Mouse (Mus musculus): Measurements from ENCODE around the gene Asb6. TPM values are rescaled to one million over a fixed set of nuclear protein-coding genes. Genes with fewer than 3 reads are reported as not detected.
A peak's percentile ranks its signal among the peaks of the same experiment; 100 is the strongest.

Gene Asb6
- polyA plus RNA-seq (2016; fragmentation: Nextera tagmentation; extraction: Ambion mirVana) = 36.4 and 39.4 TPM in 2 replicates

DNA sequence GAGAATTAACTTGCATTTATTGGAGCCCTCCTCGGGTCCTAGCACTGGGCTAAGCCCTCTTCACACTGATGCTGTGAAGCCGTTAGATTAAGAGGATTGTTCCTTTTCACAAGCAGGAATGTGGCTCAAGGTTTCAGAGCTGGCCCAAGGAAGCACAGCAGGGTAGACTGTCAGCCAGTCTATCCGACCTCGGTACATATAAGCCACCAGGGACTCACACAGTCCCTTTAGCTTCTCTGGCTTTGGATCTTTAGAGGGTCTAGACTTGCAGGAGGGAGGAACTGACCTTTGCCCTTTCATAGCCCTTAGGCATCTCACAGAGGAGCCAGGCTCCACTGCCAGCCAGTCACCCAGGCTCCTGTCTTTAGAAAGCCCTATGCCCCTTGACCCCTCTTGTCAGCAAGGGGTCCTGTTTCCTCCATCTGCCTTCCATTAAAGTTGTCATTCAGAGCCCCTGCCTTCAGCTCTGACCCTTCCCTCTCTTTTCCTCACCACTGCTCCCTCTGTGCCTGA is at the start of gene Asb6:
TSS of gene Asb6 (minus strand) at position 51 of the 513 bp plus-strand sequence.
- Histone ChIP-seq H3K27ac (0 out of 2 replicates have a peak within 1 kb of the TSS, but pooled peaks have one; percentile 37), H3K9ac (no peak within 1 kb of the TSS), H3K9me3 (no peaks in the 10 kb centered on the region), H3K27me3 (no peaks in the 10 kb centered on the region), H3K4me3 (replicated peaks) (no peak within 1 kb of the TSS), H3K4me1 (peaks cover 19% of the 10 kb centered on the region), H3K4me2 (no peak within 1 kb of the TSS), H3K36me3 (replicated peaks) (peaks cover 13% of the 10 kb centered on the region)
- 8% methylated on average over 4 of the region's 4 CpGs for WGBS
- no peak for ATAC-seq (ENCODE audit: low FRiP score)

DNA sequence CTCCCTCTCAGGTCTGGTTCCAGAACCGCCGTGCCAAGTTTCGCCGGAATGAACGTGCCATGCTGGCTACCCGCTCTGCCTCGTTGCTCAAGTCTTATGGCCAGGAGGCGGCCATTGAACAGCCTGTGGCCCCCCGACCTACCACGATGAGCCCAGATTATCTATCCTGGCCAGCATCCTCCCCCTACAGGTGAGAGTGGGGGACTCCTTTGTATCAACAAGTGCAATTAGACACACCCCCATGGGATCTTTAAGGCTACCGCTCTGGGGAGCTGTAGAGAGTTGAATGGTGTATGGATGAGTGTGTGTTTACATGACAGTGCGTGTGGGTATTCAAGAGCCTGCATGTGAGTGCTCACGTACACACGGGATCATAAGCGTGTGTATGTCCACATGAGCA is 49.3 kb upstream of the Asb6 start:
- Histone ChIP-seq H3K27me3 (no peaks in the 10 kb centered on the region), H3K9ac (no peak overlapping the region), H3K9me3 (no peaks in the 10 kb centered on the region), H3K4me2 (no peak overlapping the region), H3K4me3 (replicated peaks) (no peak overlapping the region), H3K4me1 (peaks cover 11% of the 10 kb centered on the region; the same call in 1 of the 2 replicates), H3K27ac (no peak overlapping the region), H3K36me3 (replicated peaks) (no peaks in the 10 kb centered on the region)
- WGBS = 92% methylated on average over 15 of the region's 15 CpGs
- no peak for ATAC-seq (ENCODE audit: low FRiP score)

DNA sequence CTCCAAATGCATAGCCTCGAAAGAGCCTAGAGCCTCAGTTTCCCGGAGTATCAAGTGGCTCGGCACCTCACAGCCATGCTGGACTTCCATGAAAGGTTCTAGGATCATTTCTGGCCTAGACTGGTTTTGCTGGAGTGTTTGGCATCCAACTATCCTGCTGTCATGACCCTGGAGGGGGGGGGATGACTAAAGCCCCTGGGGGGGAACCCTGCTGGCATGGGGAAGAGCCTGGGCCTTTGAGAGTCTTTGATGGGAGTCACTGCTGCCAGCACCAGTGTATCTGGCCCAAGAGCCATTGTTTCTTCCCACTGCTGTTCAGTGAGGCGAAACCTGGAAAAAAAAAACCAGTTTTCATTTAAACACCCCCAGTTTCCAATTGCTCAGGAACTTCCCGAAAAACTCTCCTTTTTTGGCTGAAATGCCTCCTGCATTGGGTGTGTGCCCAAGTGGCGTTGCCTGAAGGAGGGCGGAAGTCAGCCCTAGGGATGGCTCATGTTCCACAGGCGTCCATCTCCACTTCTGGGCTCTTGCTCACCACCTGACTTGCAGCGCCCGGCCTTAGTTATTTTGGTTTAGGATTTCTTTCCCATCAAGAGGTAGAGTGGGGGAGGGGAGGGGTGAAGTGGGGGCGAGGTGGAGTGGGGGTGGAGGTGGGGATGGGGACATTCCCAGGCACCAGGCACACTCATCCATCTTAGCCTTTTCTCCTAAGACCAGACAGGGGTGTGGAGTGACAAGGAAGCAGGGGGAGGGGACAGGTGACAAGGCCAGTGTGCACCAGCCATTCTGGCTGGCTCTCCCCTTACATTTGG is 45.7 kb upstream of the Asb6 start:
- Histone ChIP-seq H3K36me3 (replicated peaks) (no peaks in the 10 kb centered on the region), H3K27me3 (no peaks in the 10 kb centered on the region), H3K27ac (no peak overlapping the region), H3K9ac (no peak overlapping the region), H3K4me3 (replicated peaks) (no peak overlapping the region), H3K4me1 (peaks cover 22% of the 10 kb centered on the region; the same call in 1 of the 2 replicates), H3K4me2 (no peak overlapping the region), H3K9me3 (no peaks in the 10 kb centered on the region)
- 52% methylated on average over 11 of the region's 11 CpGs for WGBS
- no peak for ATAC-seq (ENCODE audit: low FRiP score)

GRCm38 (mm10) chr2:30875096-30875495 is 45.0 kb upstream of the Asb6 start:
- Histone ChIP-seq H3K9ac (no peak overlapping the region), H3K4me2 (no peak overlapping the region), H3K27ac (no peak overlapping the region), H3K27me3 (no peaks in the 10 kb centered on the region), H3K36me3 (replicated peaks) (no peaks in the 10 kb centered on the region), H3K4me3 (replicated peaks) (no peak overlapping the region), H3K9me3 (no peaks in the 10 kb centered on the region), H3K4me1 (peaks cover 22% of the 10 kb centered on the region; the same call in 1 of the 2 replicates)
- no peak for ATAC-seq (ENCODE audit: low FRiP score)
- WGBS = 74% methylated on average over 7 of the region's 7 CpGs

DNA sequence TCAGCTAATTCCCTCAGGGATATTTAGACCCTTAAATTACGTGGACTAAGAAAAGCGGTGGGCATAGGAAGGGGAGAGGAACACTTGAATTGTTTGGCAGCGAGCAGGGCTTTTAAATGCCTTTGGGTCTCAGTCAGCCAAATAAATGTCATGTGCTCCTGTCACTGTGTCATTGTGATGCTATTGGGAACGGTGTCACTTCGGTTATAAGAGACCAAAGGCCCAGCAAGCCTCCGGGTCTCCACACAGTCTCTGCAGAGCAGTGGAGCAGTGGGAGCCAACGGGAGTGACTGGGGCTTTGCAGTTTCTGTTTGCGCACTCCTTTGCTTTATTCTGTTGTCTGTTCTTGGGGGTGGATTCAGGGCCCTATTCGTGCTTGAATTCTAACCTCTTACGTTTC is 44.3 kb upstream of the Asb6 start:
- Histone ChIP-seq H3K9me3 (no peaks in the 10 kb centered on the region), H3K4me1 (peaks cover 22% of the 10 kb centered on the region; the same call in 1 of the 2 replicates), H3K27ac (no peak overlapping the region), H3K4me2 (no peak overlapping the region), H3K27me3 (no peaks in the 10 kb centered on the region), H3K36me3 (replicated peaks) (no peaks in the 10 kb centered on the region), H3K9ac (no peak overlapping the region), H3K4me3 (replicated peaks) (no peak overlapping the region)
- WGBS = 31% methylated on average over 10 of the region's 10 CpGs
- ATAC-seq (ENCODE audit: low FRiP score) = no peak

GRCm38 (mm10) chr2:30872669-30873068 is 42.5 kb upstream of the Asb6 start:
- H3K27me3 ChIP-seq = no peaks in the 10 kb centered on the region
- H3K27ac ChIP-seq = 0 out of 2 replicates have a peak overlapping the region, but pooled peaks have one; percentile 36
- no peaks in the 10 kb centered on the region for H3K36me3 ChIP-seq (replicated peaks)
- H3K4me3 ChIP-seq (replicated peaks) = no peak overlapping the region
- H3K9ac ChIP-seq = no peak overlapping the region
- no peak for ATAC-seq (ENCODE audit: low FRiP score)
- H3K4me2 ChIP-seq = no peak overlapping the region
- no peaks in the 10 kb centered on the region for H3K9me3 ChIP-seq
- 82% methylated on average over 6 of the region's 6 CpGs for WGBS
- peaks cover 22% of the 10 kb centered on the region; the same call in 1 of the 2 replicates for H3K4me1 ChIP-seq

DNA sequence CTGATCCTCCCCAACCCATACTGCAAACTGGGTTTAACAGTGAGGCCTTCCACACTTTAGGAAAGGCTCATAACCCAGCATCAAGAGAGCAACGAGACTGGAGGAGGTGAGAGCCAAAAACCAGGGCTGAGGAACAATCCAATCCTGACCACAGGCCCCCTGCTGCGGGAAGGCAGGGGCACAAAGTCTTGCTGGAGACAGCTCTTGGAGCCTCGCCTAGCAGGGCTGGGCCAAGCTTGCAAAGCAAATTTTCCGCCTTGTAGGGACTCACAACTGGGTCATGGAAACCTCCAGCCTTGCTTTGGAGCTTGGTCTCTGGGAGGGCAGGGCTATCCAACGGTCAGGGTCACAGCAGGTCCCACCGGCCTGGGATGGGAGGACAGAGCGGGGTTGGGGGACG is 40.7 kb upstream of the Asb6 start:
- Histone ChIP-seq H3K9me3 (no peaks in the 10 kb centered on the region), H3K27me3 (peaks cover 3% of the 10 kb centered on the region; the same call in 1 of the 2 replicates), H3K4me2 (no peak overlapping the region), H3K27ac (no peak overlapping the region), H3K36me3 (replicated peaks) (no peaks in the 10 kb centered on the region), H3K4me1 (peaks cover 21% of the 10 kb centered on the region; the same call in 1 of the 2 replicates), H3K4me3 (replicated peaks) (no peak overlapping the region), H3K9ac (no peak overlapping the region)
- ATAC-seq (ENCODE audit: low FRiP score) = no peak
- 72% methylated on average over 8 of the region's 8 CpGs for WGBS

DNA sequence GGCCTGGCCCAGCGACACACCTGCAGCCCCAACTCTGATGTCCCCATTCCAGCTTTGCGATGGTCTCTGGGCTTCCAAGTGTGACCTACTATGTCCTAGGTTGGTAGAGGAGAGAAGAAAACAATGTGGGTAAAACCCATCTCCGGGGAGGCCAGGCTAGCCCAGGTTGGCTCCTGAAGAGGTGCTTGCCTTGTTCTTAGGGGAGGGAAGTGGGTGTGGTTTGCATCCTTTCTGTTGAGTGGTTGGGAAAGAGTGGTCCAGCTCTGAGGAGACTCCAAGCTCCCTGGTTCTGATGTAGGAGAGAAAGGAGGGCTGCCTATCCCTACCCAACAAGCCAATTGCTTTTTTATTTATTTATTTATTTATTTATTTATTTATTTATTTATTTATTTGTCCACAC is 35.3 kb upstream of the Asb6 start:
- H3K27me3 ChIP-seq = peaks cover 31% of the 10 kb centered on the region
- H3K4me3 ChIP-seq (replicated peaks) = no peak overlapping the region
- H3K4me1 ChIP-seq = peaks cover 8% of the 10 kb centered on the region
- no peak overlapping the region for H3K27ac ChIP-seq
- peak overlapping the region; percentile 50; the same call in 1 of the 2 replicates for H3K4me2 ChIP-seq
- H3K9me3 ChIP-seq = no peaks in the 10 kb centered on the region
- H3K36me3 ChIP-seq (replicated peaks) = no peaks in the 10 kb centered on the region
- ATAC-seq (ENCODE audit: low FRiP score) = no peak
- 0 out of 2 replicates have a peak overlapping the region, but pooled peaks have one; percentile 33 for H3K9ac ChIP-seq
- 68% methylated on average over 3 of the region's 3 CpGs for WGBS

- Histone ChIP-seq H3K4me2 (peak overlapping the region; percentile 50), H3K27ac (no peak overlapping the region)
- WGBS = 2% methylated on average over 33 of the region's 35 CpGs
Measured at GRCm38 (mm10) chr2:30864968-30865381, 34.8 kb upstream of the Asb6 start.

DNA sequence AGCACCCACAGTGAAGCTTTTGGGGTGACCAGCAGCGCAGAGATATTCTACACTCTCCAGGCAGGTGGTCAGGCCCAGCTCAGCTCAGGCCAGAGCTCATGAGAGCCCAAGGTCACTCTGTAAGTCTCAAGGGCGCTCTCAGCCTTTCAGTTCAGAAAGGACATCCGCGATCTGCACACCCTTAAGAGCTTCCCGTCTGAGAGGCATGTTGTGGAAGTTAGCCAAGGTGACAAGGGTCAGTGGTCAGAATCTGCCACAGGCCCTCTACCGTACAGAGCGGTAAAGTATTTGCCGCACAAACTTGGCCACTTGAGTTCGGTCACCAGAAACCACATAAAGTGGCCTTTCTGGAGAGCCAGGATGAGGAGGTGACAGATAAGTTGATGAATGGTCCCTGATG is 33.4 kb upstream of the Asb6 start:
- Histone ChIP-seq H3K27me3 (peaks cover 31% of the 10 kb centered on the region), H3K9ac (no peak overlapping the region), H3K9me3 (no peaks in the 10 kb centered on the region), H3K4me2 (no peak overlapping the region), H3K4me1 (peaks cover 8% of the 10 kb centered on the region), H3K36me3 (replicated peaks) (no peaks in the 10 kb centered on the region), H3K4me3 (replicated peaks) (no peak overlapping the region), H3K27ac (no peak overlapping the region)
- WGBS = 83% methylated on average over 9 of the region's 9 CpGs
- no peak for ATAC-seq (ENCODE audit: low FRiP score)

More at GRCm38 (mm10) chr2:30864968-30865381, 34.8 kb upstream of the Asb6 start:
- Histone ChIP-seq H3K4me1 (peaks cover 8% of the 10 kb centered on the region), H3K9ac (peak overlapping the region; percentile 33; the same call in 1 of the 2 replicates), H3K36me3 (replicated peaks) (no peaks in the 10 kb centered on the region), H3K27me3 (peaks cover 31% of the 10 kb centered on the region), H3K4me3 (replicated peaks) (peak overlapping the region; percentile 22), H3K9me3 (no peaks in the 10 kb centered on the region)
- no peak for ATAC-seq (ENCODE audit: low FRiP score)

GRCm38 (mm10) chr2:30862081-30862480 is 31.9 kb upstream of the Asb6 start:
- no peak overlapping the region for H3K9ac ChIP-seq
- H3K4me1 ChIP-seq = peaks cover 11% of the 10 kb centered on the region
- peaks cover 31% of the 10 kb centered on the region for H3K27me3 ChIP-seq
- H3K4me2 ChIP-seq = no peak overlapping the region
- H3K9me3 ChIP-seq = no peaks in the 10 kb centered on the region
- no peak for ATAC-seq (ENCODE audit: low FRiP score)
- no peak overlapping the region for H3K4me3 ChIP-seq (replicated peaks)
- WGBS = 53% methylated on average over 4 of the region's 4 CpGs
- no peak overlapping the region for H3K27ac ChIP-seq
- H3K36me3 ChIP-seq (replicated peaks) = no peaks in the 10 kb centered on the region

DNA sequence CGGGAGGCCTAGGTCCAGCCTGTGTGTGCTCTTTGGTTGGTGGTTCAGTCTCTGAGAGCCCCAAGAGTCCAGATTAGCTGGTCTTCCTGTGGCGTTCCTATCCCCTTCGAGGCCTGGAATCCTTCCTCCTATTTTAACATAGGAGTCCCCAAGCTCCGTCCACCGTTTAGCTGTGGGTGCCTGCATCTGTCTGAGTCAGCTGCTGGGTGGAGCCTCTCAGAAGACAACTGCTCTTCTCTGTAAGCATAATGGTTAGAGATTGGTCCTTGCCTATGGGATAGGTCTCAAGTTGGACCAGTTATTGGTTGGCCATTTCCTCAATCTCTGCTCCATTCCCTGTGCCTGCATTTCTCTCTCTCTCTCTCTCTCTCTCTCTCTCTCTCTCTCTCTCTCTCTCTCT is 29.6 kb upstream of the Asb6 start:
- Histone ChIP-seq H3K4me3 (replicated peaks) (no peak overlapping the region), H3K27ac (no peak overlapping the region), H3K4me2 (no peak overlapping the region), H3K27me3 (peaks cover 18% of the 10 kb centered on the region), H3K4me1 (peaks cover 7% of the 10 kb centered on the region), H3K9ac (no peak overlapping the region), H3K9me3 (no peaks in the 10 kb centered on the region), H3K36me3 (replicated peaks) (no peaks in the 10 kb centered on the region)
- 91% methylated on average over 5 of the region's 5 CpGs for WGBS
- no peak for ATAC-seq (ENCODE audit: low FRiP score)

Measured in forebrain, embryonic 12.5 days (tissue).